Mouse (Mus musculus): ENCODE results near the gene Fgfr2.

DNA sequence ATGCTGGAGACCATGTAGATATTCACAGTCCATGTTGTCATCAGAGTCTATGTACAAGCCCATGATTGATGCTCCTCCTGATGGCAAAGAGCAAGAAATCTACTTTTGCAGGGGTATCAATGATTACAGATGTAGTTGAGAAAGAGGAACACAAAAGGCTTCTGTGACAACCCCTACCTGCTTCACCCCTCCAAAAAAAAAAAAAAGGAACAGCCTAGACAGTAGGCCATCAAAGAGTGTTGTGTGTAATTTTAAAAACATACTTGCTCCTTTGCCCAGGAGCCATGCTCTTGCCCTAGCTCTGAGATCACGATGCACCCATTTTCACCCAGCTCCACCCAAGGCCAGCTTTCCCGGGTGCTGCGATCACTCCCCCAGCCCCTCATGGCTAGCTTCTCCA lies 626.0 kb downstream of the Fgfr2 start:
- TF ChIP-seq CTCF (IDR thresholded peaks at IDR 0.05; ENCODE audit: borderline replicate concordance, insufficient read depth, low read length) = no peak
- TF ChIP-seq POLR2A (IDR thresholded peaks at IDR 0.05; ENCODE audit: low read depth, low read length) = no peak
